Mouse (Mus musculus): ENCODE data around the gene Wdr76.
"Not testable (repeated sequence)": the region's sequence is repeated elsewhere in the genome, so short reads cannot be mapped to it uniquely, and the experiment has no call there.

Gene Wdr76

GRCm38 (mm10) chr2:121505942-121506882 lies at the start of gene Wdr76, which contains the start of gene Mfap1a:
Gene Wdr76, plus strand, starts transcription at chr2:121506723.
Gene Mfap1a, minus strand, starts transcription at chr2:121506665.
- DNase-seq (ENCODE audit: low spot score in 2 of 2), result peak; percentile 69 to 71

GRCm38 (mm10) chr2:121460071-121460470 lies 46.5 kb upstream of the Wdr76 start:
- no peak for DNase-seq (ENCODE audit: low spot score in 2 of 2)

- DNase-seq (ENCODE audit: low spot score in 2 of 2), result not testable (repeated sequence)
These were observed 37.5 kb upstream of the Wdr76 start for GRCm38 (mm10) chr2:121468982-121469381.

GRCm38 (mm10) chr2:121472783-121473182 lies 33.7 kb upstream of the Wdr76 start:
- DNase-seq (ENCODE audit: low spot score in 2 of 2), result not testable (repeated sequence)

GRCm38 (mm10) chr2:121473301-121474179 lies 33.0 kb upstream of the Wdr76 start, which contains the start of gene Mfap1b:
Gene Mfap1b, minus strand, starts transcription at chr2:121474067.
- peak; percentile 63 to 69 for DNase-seq (ENCODE audit: low spot score in 2 of 2)

GRCm38 (mm10) chr2:121474180-121474535 lies 32.4 kb upstream of the Wdr76 start:
- no peak for DNase-seq (ENCODE audit: low spot score in 2 of 2)

GRCm38 (mm10) chr2:121475306-121475705 lies 31.2 kb upstream of the Wdr76 start:
- DNase-seq (ENCODE audit: low spot score in 2 of 2), result not testable (repeated sequence)

- no peak for DNase-seq (ENCODE audit: low spot score in 2 of 2)
These were observed 28.8 kb upstream of the Wdr76 start for GRCm38 (mm10) chr2:121477491-121478266.

GRCm38 (mm10) chr2:121480498-121480897 lies 26.0 kb upstream of the Wdr76 start:
- no peak for DNase-seq (ENCODE audit: low spot score in 2 of 2)

GRCm38 (mm10) chr2:121480916-121481315 lies 25.6 kb upstream of the Wdr76 start:
- not testable (repeated sequence) for DNase-seq (ENCODE audit: low spot score in 2 of 2)

- DNase-seq (ENCODE audit: low spot score in 2 of 2), result no peak
These were observed 22.9 kb upstream of the Wdr76 start for GRCm38 (mm10) chr2:121483576-121483975.

GRCm38 (mm10) chr2:121484403-121484802 lies 22.1 kb upstream of the Wdr76 start:
- DNase-seq (ENCODE audit: low spot score in 2 of 2), result not testable (repeated sequence)

GRCm38 (mm10) chr2:121501550-121501949 lies 5.0 kb upstream of the Wdr76 start:
- not testable (repeated sequence) for DNase-seq (ENCODE audit: low spot score in 2 of 2)

GRCm38 (mm10) chr2:121507173-121507950 lies 839 bp downstream of the Wdr76 start:
- DNase-seq (ENCODE audit: low spot score in 2 of 2), result no peak

- no peak for DNase-seq (ENCODE audit: low spot score in 2 of 2)
These were observed 1.4 kb downstream of the Wdr76 start for GRCm38 (mm10) chr2:121507951-121508330.

GRCm38 (mm10) chr2:121509584-121509983 lies 3.1 kb downstream of the Wdr76 start:
- peak in 1 of 2 experiments; percentile 47 for DNase-seq (ENCODE audit: low spot score in 2 of 2)

GRCm38 (mm10) chr2:121511401-121511800 lies 4.9 kb downstream of the Wdr76 start:
- no peak for DNase-seq (ENCODE audit: low spot score in 2 of 2)

- not testable (repeated sequence) for DNase-seq (ENCODE audit: low spot score in 2 of 2)
These were observed 6.7 kb downstream of the Wdr76 start for GRCm38 (mm10) chr2:121512991-121513765.

- no peak for DNase-seq (ENCODE audit: low spot score in 2 of 2)
These were observed 7.7 kb downstream of the Wdr76 start for GRCm38 (mm10) chr2:121514211-121514610.

- no peak for DNase-seq (ENCODE audit: low spot score in 2 of 2)
These were observed 11.6 kb downstream of the Wdr76 start for GRCm38 (mm10) chr2:121518106-121518505.
